Mouse (Mus musculus) E14TG2a.4 (cell line): ENCODE measurements around the gene 9930111J21Rik1.
"Not testable (repeated sequence)": the region's sequence is repeated elsewhere in the genome, so short reads cannot be mapped to it uniquely, and the experiment has no call there.

Experiments used
- NANOG ChIP-seq: IDR thresholded peaks from 2 replicates; pipeline ENCODE4 v1.6.1; 2014; ENCODE audit warnings: borderline replicate concordance, low read length, mixed read lengths
- POU5F1 ChIP-seq: IDR thresholded peaks from 2 replicates; pipeline ENCODE4 v1.6.1; 2014; ENCODE audit warnings: low read length, borderline replicate concordance

DNA sequence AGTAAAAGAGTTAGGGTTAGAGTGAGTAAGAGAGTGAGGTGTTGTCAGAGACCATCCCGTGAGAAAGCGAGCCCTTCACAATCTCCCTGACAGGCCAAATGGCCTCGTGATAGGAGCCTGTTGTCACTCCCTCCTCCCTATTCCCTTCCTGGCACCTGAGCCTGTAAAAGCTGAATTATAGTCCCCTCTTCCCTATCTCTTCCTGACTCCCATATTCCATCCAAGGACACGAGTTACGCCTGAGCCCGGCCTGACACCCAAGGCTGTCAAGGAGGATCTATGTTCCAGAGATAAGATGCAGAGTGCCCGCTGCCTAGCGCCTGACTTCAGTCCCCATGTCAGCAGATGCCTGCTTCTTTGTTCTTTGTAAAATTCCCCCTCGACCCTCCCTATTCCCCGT lies 14.1 kb upstream of the 9930111J21Rik1 start:
- not testable (repeated sequence) for TF ChIP-seq NANOG, POU5F1
